Mouse (Mus musculus): Measurements from ENCODE around the gene Gm11111.

GRCm38 (mm10) chr5:98550285-98550684 is 2.2 kb upstream of the Gm11111 start:
- TF ChIP-seq CTCF (IDR thresholded peaks at IDR 0.05; ENCODE audit: low read depth) (no peak), EP300 (IDR thresholded peaks at IDR 0.05; ENCODE audit: low read depth) (no peak)
